Mouse (Mus musculus) lung, embryonic 16.5 days (tissue): ENCODE data around the gene Rbpj. TPM values are rescaled to one million over a fixed set of nuclear protein-coding genes. Genes with fewer than 3 reads are reported as not detected.
"Not testable (repeated sequence)": the region's sequence is repeated elsewhere in the genome, so short reads cannot be mapped to it uniquely, and the experiment has no call there.

Source experiments
- ATAC-seq: fragments of 200-750 bp; cut with Nextera tagmentation; 2 replicates; pipeline ENCODE4 v1.8.0; 2017; ENCODE audit warnings: low read depth, mild to moderate bottlenecking, moderate library complexity
- H3K27ac ChIP-seq: fragments of 300-500 bp; sonication (generic); 2 replicates; pipeline ENCODE4 v1.5.1; 2014; ENCODE audit warnings: mild to moderate bottlenecking, control low read depth, low read length
- H3K27me3 ChIP-seq: fragments of 300-500 bp; sonication (generic); 2 replicates; pipeline ENCODE4 v1.6.1; 2014; ENCODE audit warnings: low read depth, low read length, mixed read lengths; ENCODE audit not compliant: control insufficient read depth, insufficient read depth
- H3K36me3 ChIP-seq: fragments of 300-500 bp; sonication (generic); 2 replicates; pipeline ENCODE4 v1.6.1; 2014; ENCODE audit warnings: low read length; ENCODE audit not compliant: control insufficient read depth, insufficient read depth
- H3K4me1 ChIP-seq: fragments of 300-500 bp; sonication (generic); replicated peaks from 2 replicates; pipeline ENCODE4 v1.6.1; 2014; ENCODE audit warnings: low read length, mixed read lengths; ENCODE audit not compliant: control insufficient read depth, insufficient read depth
- H3K4me2 ChIP-seq: fragments of 300-500 bp; sonication (generic); 2 replicates; pipeline ENCODE4 v1.6.1; 2014; ENCODE audit warnings: low read depth, low read length, control low read depth
- H3K4me3 ChIP-seq: fragments of 300-500 bp; sonication (generic); 2 replicates; pipeline ENCODE4 v1.5.1; 2014; ENCODE audit warnings: mild to moderate bottlenecking, low read length, control low read depth
- H3K9ac ChIP-seq: fragments of 300-500 bp; sonication (generic); 2 replicates; pipeline ENCODE4 v1.6.1; 2014; ENCODE audit warnings: low read length, control low read depth
- H3K9me3 ChIP-seq: fragments of 300-500 bp; sonication (generic); 2 replicates; pipeline ENCODE4 v1.6.1; 2016; ENCODE audit warnings: low read length; ENCODE audit not compliant: control insufficient read depth
- WGBS: fragments of 180-500 bp; shearing (Covaris S2); extraction: QIAGEN DNeasy Blood & Tissue Kit; methylation state at CpG from one replicate; pipeline ENCODE4 v1.1.7; 2014; 5-methylcytosine and 5-hydroxymethylcytosine counted together
- polyA plus RNA-seq: library from polyadenylated mRNA; unstranded; fragments of >200 nt; fragmentation: Nextera tagmentation; extraction: Ambion mirVana; gene quantifications from 2 replicates; pipeline ENCODE4 v1.2.1, GENCODE M21; 2015

The Rbpj gene
- polyA plus RNA-seq, 1 experiment from 2014 or later = 42.4 TPM

- ATAC-seq, H3K4me1 ChIP-seq, H3K4me3 ChIP-seq, H3K4me2 ChIP-seq, H3K9me3 ChIP-seq, H3K36me3 ChIP-seq, H3K27me3 ChIP-seq, H3K9ac ChIP-seq, H3K27ac ChIP-seq: not testable (repeated sequence)
- 100% methylated on average over 1 of the region's 1 CpGs for WGBS
Observed at GRCm38 (mm10) chr5:53550329-53550728, 84.4 kb downstream of the Rbpj start.

- no peaks in the 10 kb centered on the region for H3K36me3 ChIP-seq
- no peak for ATAC-seq
- H3K27ac ChIP-seq = no peak overlapping the region
- no peak overlapping the region for H3K9ac ChIP-seq
- no peaks in the 10 kb centered on the region for H3K4me1 ChIP-seq
- no peaks in the 10 kb centered on the region for H3K27me3 ChIP-seq
- no peak overlapping the region for H3K4me2 ChIP-seq
- H3K9me3 ChIP-seq = no peaks in the 10 kb centered on the region
- H3K4me3 ChIP-seq = no peak overlapping the region
- 69% methylated on average over 6 of the region's 6 CpGs for WGBS
Observed at GRCm38 (mm10) chr5:53551394-53551793, 85.4 kb downstream of the Rbpj start.

- Histone ChIP-seq H3K9me3 (no peaks in the 10 kb centered on the region), H3K4me1 (no peaks in the 10 kb centered on the region), H3K27me3 (no peaks in the 10 kb centered on the region), H3K27ac (no peak overlapping the region), H3K9ac (no peak overlapping the region), H3K36me3 (no peaks in the 10 kb centered on the region), H3K4me2 (no peak overlapping the region), H3K4me3 (no peak overlapping the region)
- 82% methylated on average over 4 of the region's 4 CpGs for WGBS
- no peak for ATAC-seq
Observed at GRCm38 (mm10) chr5:53551910-53552309, 86.0 kb downstream of the Rbpj start.

- H3K4me3 ChIP-seq = no peak overlapping the region
- ATAC-seq = no peak
- no peaks in the 10 kb centered on the region for H3K36me3 ChIP-seq
- H3K9ac ChIP-seq = no peak overlapping the region
- H3K27ac ChIP-seq = no peak overlapping the region
- no peak overlapping the region for H3K4me2 ChIP-seq
- 96% methylated on average over 1 of the region's 1 CpGs for WGBS
- no peaks in the 10 kb centered on the region for H3K4me1 ChIP-seq
- no peaks in the 10 kb centered on the region for H3K9me3 ChIP-seq
- H3K27me3 ChIP-seq = no peaks in the 10 kb centered on the region
Observed at GRCm38 (mm10) chr5:53553281-53553680, 87.3 kb downstream of the Rbpj start.

GRCm38 (mm10) chr5:53554180-53554579 is 88.2 kb downstream of the Rbpj start:
- Histone ChIP-seq H3K27me3 (no peaks in the 10 kb centered on the region), H3K36me3 (no peaks in the 10 kb centered on the region), H3K4me1 (no peaks in the 10 kb centered on the region), H3K9ac (no peak overlapping the region), H3K4me2 (no peak overlapping the region), H3K27ac (no peak overlapping the region), H3K4me3 (no peak overlapping the region), H3K9me3 (no peaks in the 10 kb centered on the region)
- WGBS = 93% methylated on average over 8 of the region's 8 CpGs
- ATAC-seq = no peak

- H3K9ac ChIP-seq = no peak overlapping the region
- H3K4me3 ChIP-seq = no peak overlapping the region
- H3K4me1 ChIP-seq = no peaks in the 10 kb centered on the region
- no peaks in the 10 kb centered on the region for H3K36me3 ChIP-seq
- H3K4me2 ChIP-seq = no peak overlapping the region
- H3K27ac ChIP-seq = no peak overlapping the region
- no peak for ATAC-seq
- no peaks in the 10 kb centered on the region for H3K27me3 ChIP-seq
- no peaks in the 10 kb centered on the region for H3K9me3 ChIP-seq
- 82% methylated on average over 4 of the region's 4 CpGs for WGBS
Observed at GRCm38 (mm10) chr5:53554926-53555325, 89.0 kb downstream of the Rbpj start.

- Histone ChIP-seq H3K27me3 (no peaks in the 10 kb centered on the region), H3K9ac (no peak overlapping the region), H3K4me1 (no peaks in the 10 kb centered on the region), H3K27ac (no peak overlapping the region), H3K9me3 (no peaks in the 10 kb centered on the region), H3K4me3 (no peak overlapping the region), H3K4me2 (no peak overlapping the region), H3K36me3 (no peaks in the 10 kb centered on the region)
- WGBS = 88% methylated on average over 8 of the region's 8 CpGs
- no peak for ATAC-seq
Observed at GRCm38 (mm10) chr5:53555474-53555873, 89.5 kb downstream of the Rbpj start.

GRCm38 (mm10) chr5:53555929-53556328 is 90.0 kb downstream of the Rbpj start:
- no peaks in the 10 kb centered on the region for H3K4me1 ChIP-seq
- H3K27me3 ChIP-seq = no peaks in the 10 kb centered on the region
- H3K27ac ChIP-seq = no peak overlapping the region
- ATAC-seq = no peak
- 84% methylated on average over 5 of the region's 5 CpGs for WGBS
- H3K36me3 ChIP-seq = no peaks in the 10 kb centered on the region
- H3K4me2 ChIP-seq = no peak overlapping the region
- no peaks in the 10 kb centered on the region for H3K9me3 ChIP-seq
- no peak overlapping the region for H3K9ac ChIP-seq
- H3K4me3 ChIP-seq = no peak overlapping the region

- WGBS = 45% methylated on average over 6 of the region's 6 CpGs
- Histone ChIP-seq H3K4me3 (no peak overlapping the region), H3K27me3 (no peaks in the 10 kb centered on the region), H3K4me2 (no peak overlapping the region), H3K27ac (peak overlapping the region; percentile 62), H3K9ac (no peak overlapping the region), H3K36me3 (no peaks in the 10 kb centered on the region), H3K4me1 (no peaks in the 10 kb centered on the region), H3K9me3 (no peaks in the 10 kb centered on the region)
- peak; percentile 38; the same call in 1 of the 2 replicates for ATAC-seq
Observed at GRCm38 (mm10) chr5:53557544-53558260, 91.8 kb downstream of the Rbpj start.

- Histone ChIP-seq H3K4me2 (no peak overlapping the region), H3K4me1 (no peaks in the 10 kb centered on the region; the same call in 1 of the 2 replicates), H3K27ac (no peak overlapping the region), H3K9me3 (no peaks in the 10 kb centered on the region), H3K4me3 (no peak overlapping the region), H3K9ac (no peak overlapping the region), H3K27me3 (no peaks in the 10 kb centered on the region), H3K36me3 (no peaks in the 10 kb centered on the region)
- ATAC-seq = no peak
- 67% methylated on average over 7 of the region's 7 CpGs for WGBS
Observed at GRCm38 (mm10) chr5:53561160-53561559, 95.2 kb downstream of the Rbpj start.
